Mouse (Mus musculus) heart, embryonic 12.5 days (tissue): ENCODE measurements around the gene Baiap2l1. TPM values are rescaled to one million over a fixed set of nuclear protein-coding genes. Genes with fewer than 3 reads are reported as not detected.
A peak's percentile ranks its signal among the peaks of the same experiment; 100 is the strongest.

ENCODE experiments used
- ATAC-seq: fragments of 200-750 bp; cut with Nextera tagmentation; 2 replicates; pipeline ENCODE4 v1.8.0; 2017; ENCODE audit warnings: moderate TSS enrichment, moderate library complexity; ENCODE audit not compliant: insufficient number of reproducible peaks, low FRiP score
- H3K27ac ChIP-seq: fragments of 300-500 bp; sonication (generic); 2 replicates; pipeline ENCODE4 v1.5.1; 2016; ENCODE audit warnings: mild to moderate bottlenecking, moderate library complexity; ENCODE audit not compliant: poor library complexity, severe bottlenecking
- H3K27me3 ChIP-seq: fragments of 300-500 bp; sonication (generic); replicated peaks from 2 replicates; pipeline ENCODE4 v1.6.1; 2016; ENCODE audit warnings: mild to moderate bottlenecking, moderate library complexity
- H3K36me3 ChIP-seq: fragments of 300-500 bp; sonication (generic); 2 replicates; pipeline ENCODE4 v1.6.1; 2016; ENCODE audit warnings: mild to moderate bottlenecking, moderate library complexity
- H3K4me1 ChIP-seq: fragments of 300-500 bp; sonication (generic); replicated peaks from 2 replicates; pipeline ENCODE4 v1.6.1; 2016; ENCODE audit warnings: mild to moderate bottlenecking
- H3K4me2 ChIP-seq: fragments of 300-500 bp; sonication (generic); 2 replicates; pipeline ENCODE4 v1.6.1; 2016; ENCODE audit warnings: mild to moderate bottlenecking, moderate library complexity
- H3K4me3 ChIP-seq: fragments of 300-500 bp; sonication (generic); 2 replicates; pipeline ENCODE4 v1.5.1; 2016; ENCODE audit warnings: mild to moderate bottlenecking
- H3K9ac ChIP-seq: fragments of 300-500 bp; sonication (generic); 2 replicates; pipeline ENCODE4 v1.6.1; 2016; ENCODE audit warnings: mild to moderate bottlenecking, moderate library complexity
- H3K9me3 ChIP-seq: fragments of 300-500 bp; sonication (generic); replicated peaks from 2 replicates; pipeline ENCODE4 v1.6.1; 2016; ENCODE audit warnings: mild to moderate bottlenecking, moderate library complexity
- WGBS: fragments of 180-500 bp; shearing (Covaris S2); methylation state at CpG from one replicate; pipeline ENCODE4 v1.1.7; 2016; 5-methylcytosine and 5-hydroxymethylcytosine counted together
- polyA plus RNA-seq: library from polyadenylated mRNA; unstranded; fragments of >200 nt; fragmentation: Nextera tagmentation; extraction: Ambion mirVana; gene quantifications from 2 replicates; pipeline ENCODE4 v1.2.1, GENCODE M21; 2016

Baiap2l1 gene
- polyA plus RNA-seq, 1 experiment from 2014 or later, result 11.5 TPM

GRCm38 (mm10) chr5:144269926-144270325, 88.0 kb downstream of the Baiap2l1 start:
- Histone ChIP-seq H3K9me3 (no peaks in the 10 kb centered on the region), H3K27me3 (no peaks in the 10 kb centered on the region), H3K36me3 (peaks cover 13% of the 10 kb centered on the region), H3K4me2 (no peak overlapping the region), H3K27ac (no peak overlapping the region), H3K4me1 (peaks cover 61% of the 10 kb centered on the region), H3K4me3 (no peak overlapping the region), H3K9ac (no peak overlapping the region)
- ATAC-seq, result no peak
- WGBS, result 84% methylated on average over 7 of the region's 7 CpGs

- Histone ChIP-seq H3K27me3 (no peaks in the 10 kb centered on the region), H3K4me3 (no peak overlapping the region), H3K36me3 (peaks cover 30% of the 10 kb centered on the region), H3K27ac (peak overlapping the region; percentile 45), H3K4me2 (peak overlapping the region; percentile 17; the same call in 1 of the 2 replicates), H3K4me1 (peaks cover 54% of the 10 kb centered on the region), H3K9ac (peak overlapping the region; percentile 9; the same call in 1 of the 2 replicates), H3K9me3 (no peaks in the 10 kb centered on the region)
- ATAC-seq, result peak; percentile 45; the same call in 1 of the 2 replicates
- WGBS, result 47% methylated on average over 8 of the region's 8 CpGs
Measured at GRCm38 (mm10) chr5:144267535-144268241, 90.2 kb downstream of the Baiap2l1 start.

- H3K4me1 ChIP-seq, result peaks cover 74% of the 10 kb centered on the region
- no peak overlapping the region for H3K4me3 ChIP-seq
- no peaks in the 10 kb centered on the region for H3K9me3 ChIP-seq
- no peak overlapping the region for H3K9ac ChIP-seq
- peaks cover 58% of the 10 kb centered on the region for H3K36me3 ChIP-seq
- peak overlapping the region; percentile 19 for H3K4me2 ChIP-seq
- no peak for ATAC-seq
- 74% methylated on average over 13 of the region's 13 CpGs for WGBS
- peak overlapping the region; percentile 53 for H3K27ac ChIP-seq
- no peaks in the 10 kb centered on the region for H3K27me3 ChIP-seq
Measured at GRCm38 (mm10) chr5:144263496-144263895, 94.4 kb downstream of the Baiap2l1 start.

- Histone ChIP-seq H3K4me1 (peaks cover 74% of the 10 kb centered on the region), H3K9ac (peak overlapping the region; percentile 6; the same call in 1 of the 2 replicates), H3K36me3 (peaks cover 58% of the 10 kb centered on the region), H3K27ac (peak overlapping the region; percentile 53; the same call in 1 of the 2 replicates), H3K9me3 (no peaks in the 10 kb centered on the region), H3K4me2 (peak overlapping the region; percentile 19), H3K4me3 (no peak overlapping the region), H3K27me3 (no peaks in the 10 kb centered on the region)
- WGBS, result 50% methylated on average over 9 of the region's 9 CpGs
- no peak for ATAC-seq
Measured at GRCm38 (mm10) chr5:144263082-144263481, 94.8 kb downstream of the Baiap2l1 start.

DNA sequence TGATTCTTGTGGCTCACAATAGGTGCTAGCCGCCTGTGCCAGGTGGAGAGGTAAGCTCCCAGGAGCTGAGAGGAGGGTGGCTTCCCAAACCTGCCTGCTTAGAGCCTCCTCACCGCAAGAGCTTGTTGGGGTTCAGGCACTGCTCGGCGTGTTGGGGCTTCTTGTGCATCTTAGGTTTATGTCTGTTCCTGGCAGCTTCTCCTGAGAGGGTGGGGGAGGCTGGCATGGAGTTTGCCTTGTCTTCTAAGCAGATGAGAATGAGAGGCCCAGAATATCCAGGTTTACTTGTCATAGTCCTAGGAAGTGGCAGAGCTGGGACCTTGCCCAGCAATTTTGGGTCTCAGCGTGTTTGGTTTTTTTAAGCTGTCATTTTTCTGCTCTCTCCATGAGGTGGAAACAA, 96.1 kb downstream of the Baiap2l1 start:
- WGBS, result 83% methylated on average over 5 of the region's 5 CpGs
- peaks cover 58% of the 10 kb centered on the region for H3K36me3 ChIP-seq
- peaks cover 74% of the 10 kb centered on the region for H3K4me1 ChIP-seq
- H3K4me2 ChIP-seq, result no peak overlapping the region
- peak overlapping the region; percentile 20; the same call in 1 of the 2 replicates for H3K9ac ChIP-seq
- H3K4me3 ChIP-seq, result no peak overlapping the region
- no peaks in the 10 kb centered on the region for H3K9me3 ChIP-seq
- ATAC-seq, result no peak
- no peak overlapping the region for H3K27ac ChIP-seq
- no peaks in the 10 kb centered on the region for H3K27me3 ChIP-seq

DNA sequence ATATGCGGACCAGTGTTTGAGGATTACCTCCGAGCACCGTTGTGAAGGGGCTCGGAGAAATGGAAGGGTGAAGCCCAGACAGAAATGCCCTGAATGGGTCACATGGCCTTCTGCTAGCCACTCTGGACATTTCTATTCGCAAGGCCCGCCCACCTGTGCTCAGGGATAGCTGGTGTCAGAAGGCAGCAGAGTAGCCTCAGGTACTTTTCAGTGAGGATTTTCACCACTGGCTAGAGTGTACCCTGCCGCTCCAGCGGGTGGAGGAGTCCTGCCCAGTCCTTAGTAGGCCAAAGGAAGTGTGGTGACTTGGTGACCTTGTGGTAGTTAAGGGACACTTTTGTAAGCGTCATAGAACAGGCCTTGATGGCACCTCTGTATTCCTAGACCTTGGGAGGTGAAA, 96.6 kb downstream of the Baiap2l1 start:
- ATAC-seq, result no peak
- Histone ChIP-seq H3K4me3 (no peak overlapping the region), H3K36me3 (peaks cover 54% of the 10 kb centered on the region), H3K4me2 (no peak overlapping the region), H3K27me3 (no peaks in the 10 kb centered on the region), H3K27ac (no peak overlapping the region), H3K9ac (peak overlapping the region; percentile 20; the same call in 1 of the 2 replicates), H3K4me1 (peaks cover 74% of the 10 kb centered on the region), H3K9me3 (no peaks in the 10 kb centered on the region)
- WGBS, result 82% methylated on average over 9 of the region's 9 CpGs

- no peak overlapping the region for H3K27ac ChIP-seq
Measured at GRCm38 (mm10) chr5:144260464-144260863, 97.4 kb downstream of the Baiap2l1 start.

DNA sequence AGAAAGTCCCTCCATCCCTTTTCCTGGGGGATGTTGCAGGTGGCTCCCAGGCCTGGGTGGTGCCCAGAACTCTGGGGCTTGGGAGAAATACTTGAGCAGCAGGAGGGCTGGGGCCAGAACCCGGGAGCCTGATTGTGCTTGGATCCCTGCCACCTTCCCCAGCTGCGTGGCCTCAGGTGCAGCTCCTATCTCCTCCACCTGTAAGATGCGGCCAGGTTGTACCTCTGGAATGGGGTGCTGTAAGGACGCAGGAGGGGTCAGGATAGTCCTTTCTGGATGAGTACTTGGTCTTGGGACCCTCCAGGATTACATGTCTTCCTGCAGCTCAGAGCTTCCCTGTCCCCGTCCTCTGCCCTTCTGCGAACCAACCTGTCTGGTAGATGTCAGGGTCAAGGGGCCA, 98.7 kb downstream of the Baiap2l1 start:
- no peak overlapping the region for H3K27ac ChIP-seq
- WGBS, result 68% methylated on average over 6 of the region's 6 CpGs
- H3K27me3 ChIP-seq, result no peaks in the 10 kb centered on the region
- peaks cover 76% of the 10 kb centered on the region for H3K4me1 ChIP-seq
- H3K9me3 ChIP-seq, result no peaks in the 10 kb centered on the region
- H3K4me2 ChIP-seq, result peak overlapping the region; percentile 80
- H3K9ac ChIP-seq, result peak overlapping the region; percentile 99; the same call in 1 of the 2 replicates
- H3K4me3 ChIP-seq, result no peak overlapping the region
- peaks cover 37% of the 10 kb centered on the region for H3K36me3 ChIP-seq
- no peak for ATAC-seq

More at GRCm38 (mm10) chr5:144260464-144260863, 97.4 kb downstream of the Baiap2l1 start:
- H3K4me1 ChIP-seq, result peaks cover 72% of the 10 kb centered on the region
- H3K4me3 ChIP-seq, result no peak overlapping the region
- H3K27me3 ChIP-seq, result no peaks in the 10 kb centered on the region
- peaks cover 47% of the 10 kb centered on the region for H3K36me3 ChIP-seq
- H3K4me2 ChIP-seq, result no peak overlapping the region
- 74% methylated on average over 8 of the region's 8 CpGs for WGBS
- no peaks in the 10 kb centered on the region for H3K9me3 ChIP-seq
- ATAC-seq, result no peak
- 0 out of 2 replicates have a peak overlapping the region, but pooled peaks have one; percentile 11 for H3K9ac ChIP-seq

GRCm38 (mm10) chr5:144258687-144259086, 99.2 kb downstream of the Baiap2l1 start:
- Histone ChIP-seq H3K4me3 (peak overlapping the region; percentile 98), H3K27me3 (no peaks in the 10 kb centered on the region), H3K4me2 (peak overlapping the region; percentile 80), H3K27ac (peak overlapping the region; percentile 96), H3K36me3 (peaks cover 35% of the 10 kb centered on the region), H3K4me1 (peaks cover 76% of the 10 kb centered on the region), H3K9me3 (no peaks in the 10 kb centered on the region), H3K9ac (peak overlapping the region; percentile 99)
- 20% methylated on average over 2 of the region's 2 CpGs for WGBS
- ATAC-seq, result no peak

DNA sequence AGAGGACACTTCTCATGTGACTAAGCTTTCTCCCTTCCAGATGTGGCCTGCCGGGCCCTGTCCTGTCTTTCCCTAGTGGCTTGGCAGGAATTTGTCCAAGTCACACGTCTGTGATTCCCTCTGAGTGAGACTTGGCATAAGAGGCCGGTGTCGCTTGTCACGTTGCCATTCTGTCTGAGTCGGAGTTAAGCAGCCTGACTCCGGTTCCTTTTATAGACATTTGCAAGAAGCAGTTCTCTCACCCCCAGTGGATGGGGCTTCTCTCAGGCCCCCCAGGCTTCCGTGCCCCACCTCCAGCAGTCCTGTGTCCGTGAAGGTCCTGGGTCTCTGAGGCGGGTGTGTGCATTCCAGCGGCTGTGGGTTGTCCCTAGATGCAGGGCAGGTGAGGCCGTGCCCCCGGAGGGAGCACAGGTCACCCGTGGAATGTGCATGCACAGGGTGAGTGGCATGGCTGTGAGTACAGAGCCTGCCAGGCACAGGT, 99.7 kb downstream of the Baiap2l1 start:
- Histone ChIP-seq H3K9ac (peak overlapping the region; percentile 99), H3K4me2 (peak overlapping the region; percentile 80), H3K27me3 (no peaks in the 10 kb centered on the region), H3K27ac (peak overlapping the region; percentile 96), H3K4me3 (peak overlapping the region; percentile 98), H3K36me3 (peaks cover 32% of the 10 kb centered on the region), H3K9me3 (no peaks in the 10 kb centered on the region), H3K4me1 (peaks cover 71% of the 10 kb centered on the region)
- ATAC-seq, result no peak
- WGBS, result 21% methylated on average over 14 of the region's 14 CpGs

GRCm38 (mm10) chr5:144257451-144258110, 100.3 kb downstream of the Baiap2l1 start:
- peak overlapping the region; percentile 96 for H3K27ac ChIP-seq
- H3K4me2 ChIP-seq, result peak overlapping the region; percentile 80
- H3K4me1 ChIP-seq, result peaks cover 66% of the 10 kb centered on the region
- peak overlapping the region; percentile 98 for H3K4me3 ChIP-seq
- WGBS, result 62% methylated on average over 3 of the region's 3 CpGs
- peaks cover 28% of the 10 kb centered on the region for H3K36me3 ChIP-seq
- H3K27me3 ChIP-seq, result no peaks in the 10 kb centered on the region
- no peaks in the 10 kb centered on the region for H3K9me3 ChIP-seq
- peak overlapping the region; percentile 99 for H3K9ac ChIP-seq
- ATAC-seq, result no peak
